Mouse (Mus musculus) thymus, adult 2 months (tissue): ENCODE measurements around the gene Abi3. TPM values are rescaled to one million over a fixed set of nuclear protein-coding genes. Genes with fewer than 3 reads are reported as not detected.

Experiments
- DNase-seq: peaks from one replicate; pipeline ENCODE4 v3.0.0; 2021
- H3K27ac ChIP-seq: fragments of 200-500 bp; 2 replicates; pipeline ENCODE4 v1.5.1; 2012; ENCODE audit warnings: low read length, control low read depth; ENCODE audit not compliant: control insufficient read depth, insufficient read depth
- H3K27me3 ChIP-seq: fragments of 200-500 bp; 2 replicates; pipeline ENCODE4 v1.6.1; 2012; ENCODE audit warnings: mild to moderate bottlenecking, low read length, moderate library complexity, mixed read lengths; ENCODE audit not compliant: control insufficient read depth, insufficient read depth
- H3K36me3 ChIP-seq: fragments of 200-500 bp; 2 replicates; pipeline ENCODE4 v1.6.1; 2012; ENCODE audit warnings: mild to moderate bottlenecking, low read length, moderate library complexity; ENCODE audit not compliant: control insufficient read depth, insufficient read depth
- H3K4me1 ChIP-seq: fragments of 200-500 bp; replicated peaks from 2 replicates; pipeline ENCODE4 v1.6.1; 2012; ENCODE audit warnings: low read length; ENCODE audit not compliant: control insufficient read depth, insufficient read depth
- H3K4me3 ChIP-seq: fragments of 200-500 bp; 2 replicates; pipeline ENCODE4 v1.5.1; 2012; ENCODE audit warnings: mild to moderate bottlenecking, low read length, control low read depth, moderate library complexity; ENCODE audit not compliant: control insufficient read depth, insufficient read depth
- CTCF ChIP-seq: fragments of 200-500 bp; IDR thresholded peaks from 2 replicates; pipeline ENCODE4 v1.5.1; 2012; ENCODE audit warnings: mild to moderate bottlenecking, control low read depth, low read length, moderate library complexity, borderline replicate concordance; ENCODE audit not compliant: control insufficient read depth, poor library complexity, insufficient read depth; ENCODE audit errors: extremely low read depth
- POLR2A ChIP-seq: fragments of 200-500 bp; IDR thresholded peaks from 2 replicates; pipeline ENCODE4 v1.6.1; 2012; ENCODE audit warnings: mild to moderate bottlenecking, low read length, control low read depth, moderate library complexity; ENCODE audit not compliant: control insufficient read depth, poor library complexity, insufficient read depth; ENCODE audit errors: extremely low read depth
- WGBS: fragments of 180-500 bp; shearing (Covaris S2); methylation state at CpG from one replicate; pipeline ENCODE4 v1.1.7; 2018; 5-methylcytosine and 5-hydroxymethylcytosine counted together
- polyA plus RNA-seq: library from polyadenylated mRNA; depleted of rRNA; stranded (reverse); fragments of >200 nt; gene quantifications from 2 replicates; pipeline ENCODE4 v1.2.3, GENCODE M21; 2012

The Abi3 gene
- polyA plus RNA-seq, 1 experiment: 606 TPM

GRCm38 (mm10) chr11:95857306-95857705, 15.0 kb upstream of the Abi3 start:
- WGBS: 98% methylated on average over 4 of the region's 4 CpGs
- no peak for TF ChIP-seq POLR2A
- TF ChIP-seq CTCF: no peak
- Histone ChIP-seq H3K27ac (no peak overlapping the region), H3K4me1 (peaks cover 3% of the 10 kb centered on the region), H3K36me3 (no peaks in the 10 kb centered on the region), H3K27me3 (no peaks in the 10 kb centered on the region), H3K4me3 (no peak overlapping the region)
- no peak for DNase-seq

- WGBS: 39% methylated on average over 5 of the region's 5 CpGs
- no peaks in the 10 kb centered on the region for H3K27me3 ChIP-seq
- TF ChIP-seq CTCF (peak; percentile 67; the same call in 1 of the 2 replicates), POLR2A (no peak)
- DNase-seq: peak; percentile 76
- no peak overlapping the region for H3K4me3 ChIP-seq
- H3K36me3 ChIP-seq: no peaks in the 10 kb centered on the region
- H3K4me1 ChIP-seq: 0 out of 2 replicates have a peak, but pooled peaks cover 2% of the 10 kb centered on the region
- H3K27ac ChIP-seq: no peak overlapping the region
These were observed 11.4 kb upstream of the Abi3 start for GRCm38 (mm10) chr11:95853684-95854083.

GRCm38 (mm10) chr11:95850898-95851297, 8.6 kb upstream of the Abi3 start:
- H3K27ac ChIP-seq: no peak overlapping the region
- H3K27me3 ChIP-seq: no peaks in the 10 kb centered on the region
- H3K36me3 ChIP-seq: no peaks in the 10 kb centered on the region
- TF ChIP-seq POLR2A (no peak), CTCF (no peak)
- no peak for DNase-seq
- no peak overlapping the region for H3K4me3 ChIP-seq
- 0 out of 2 replicates have a peak, but pooled peaks cover 2% of the 10 kb centered on the region for H3K4me1 ChIP-seq
- 76% methylated on average over 2 of the region's 2 CpGs for WGBS

- 37% methylated on average over 4 of the region's 4 CpGs for WGBS
- Histone ChIP-seq H3K27ac (no peak overlapping the region), H3K4me1 (peaks cover 34% of the 10 kb centered on the region), H3K36me3 (no peaks in the 10 kb centered on the region), H3K27me3 (no peaks in the 10 kb centered on the region), H3K4me3 (no peak overlapping the region)
- no peak for DNase-seq
- TF ChIP-seq POLR2A: no peak
- no peak for TF ChIP-seq CTCF
These were observed 2.7 kb upstream of the Abi3 start for GRCm38 (mm10) chr11:95844935-95845334.

- WGBS: 66% methylated on average over 6 of the region's 6 CpGs
- TF ChIP-seq CTCF (no peak), POLR2A (no peak)
- Histone ChIP-seq H3K27me3 (no peaks in the 10 kb centered on the region), H3K27ac (no peak overlapping the region), H3K36me3 (no peaks in the 10 kb centered on the region), H3K4me1 (peaks cover 43% of the 10 kb centered on the region), H3K4me3 (no peak overlapping the region)
- no peak for DNase-seq
These were observed 1.2 kb upstream of the Abi3 start for GRCm38 (mm10) chr11:95843421-95843950.

- WGBS: 69% methylated on average over 5 of the region's 5 CpGs
- TF ChIP-seq CTCF: no peak
- 0 out of 2 replicates have a peak overlapping the region, but pooled peaks have one; percentile 7 for H3K4me3 ChIP-seq
- peak; percentile 27 for DNase-seq
- H3K27ac ChIP-seq: peak overlapping the region; percentile 92; the same call in 1 of the 2 replicates
- no peaks in the 10 kb centered on the region for H3K36me3 ChIP-seq
- H3K4me1 ChIP-seq: peaks cover 48% of the 10 kb centered on the region
- H3K27me3 ChIP-seq: no peaks in the 10 kb centered on the region
These were observed 677 bp upstream of the Abi3 start for GRCm38 (mm10) chr11:95842953-95843352.

- H3K27ac ChIP-seq: peak overlapping the region; percentile 92
- peaks cover 6% of the 10 kb centered on the region; the same call in 1 of the 2 replicates for H3K36me3 ChIP-seq
- DNase-seq: peak; percentile 42
- WGBS: 3% methylated on average over 10 of the region's 10 CpGs
- no peaks in the 10 kb centered on the region for H3K27me3 ChIP-seq
- peaks cover 60% of the 10 kb centered on the region for H3K4me1 ChIP-seq
- H3K4me3 ChIP-seq: peak overlapping the region; percentile 81
- TF ChIP-seq CTCF: no peak
- TF ChIP-seq POLR2A: no peak
These were observed 812 bp downstream of the Abi3 start for GRCm38 (mm10) chr11:95841498-95841830.
